Mouse (Mus musculus) intestine, postnatal 0 days (tissue): ENCODE measurements around the gene U90926. TPM values are rescaled to one million over a fixed set of nuclear protein-coding genes. Genes with fewer than 3 reads are reported as not detected.

Experiments used
- ATAC-seq: fragments of 200-750 bp; cut with Nextera tagmentation; 2 replicates; pipeline ENCODE4 v1.8.0; 2017; ENCODE audit warnings: mild to moderate bottlenecking, moderate TSS enrichment, moderate library complexity
- H3K27ac ChIP-seq: fragments of 300-500 bp; sonication (generic); 2 replicates; pipeline ENCODE4 v1.5.1; 2014; ENCODE audit warnings: mild to moderate bottlenecking, low read depth, low read length, moderate library complexity
- H3K27me3 ChIP-seq: fragments of 300-500 bp; sonication (generic); replicated peaks from 2 replicates; pipeline ENCODE4 v1.6.1; 2014; ENCODE audit warnings: low read length, mixed read lengths; ENCODE audit not compliant: control insufficient read depth, insufficient read depth
- H3K36me3 ChIP-seq: fragments of 300-500 bp; sonication (generic); 2 replicates; pipeline ENCODE4 v1.6.1; 2014; ENCODE audit warnings: mild to moderate bottlenecking, moderate library complexity; ENCODE audit not compliant: control insufficient read depth, insufficient read depth
- H3K4me1 ChIP-seq: fragments of 300-500 bp; sonication (generic); replicated peaks from 2 replicates; pipeline ENCODE4 v1.6.1; 2014; ENCODE audit warnings: antibody characterized with exemption, low read length, mixed read lengths; ENCODE audit not compliant: control insufficient read depth, insufficient read depth
- H3K4me2 ChIP-seq: fragments of 300-500 bp; sonication (generic); replicated peaks from 2 replicates; pipeline ENCODE4 v1.6.1; 2014; ENCODE audit warnings: low read depth, mild to moderate bottlenecking, moderate library complexity
- H3K4me3 ChIP-seq: fragments of 300-500 bp; sonication (generic); 2 replicates; pipeline ENCODE4 v1.5.1; 2014; ENCODE audit warnings: low read depth, low read length
- H3K9ac ChIP-seq: fragments of 300-500 bp; sonication (generic); 2 replicates; pipeline ENCODE4 v1.6.1; 2014; ENCODE audit warnings: mild to moderate bottlenecking, low read depth, low read length
- H3K9me3 ChIP-seq: fragments of 300-500 bp; sonication (generic); 2 replicates; pipeline ENCODE4 v1.6.1; 2016; ENCODE audit warnings: mixed run types; ENCODE audit not compliant: control insufficient read depth
- CTCF ChIP-seq: sonication (generic); IDR thresholded peaks from 2 replicates; pipeline ENCODE4 v1.5.1; 2016; ENCODE audit warnings: low read depth, mild to moderate bottlenecking, control low read depth, antibody characterized with exemption, moderate library complexity
- WGBS: fragments of 180-500 bp; shearing (Covaris S2); extraction: QIAGEN DNeasy Blood & Tissue Kit; methylation state at CpG from one replicate; pipeline ENCODE4 v1.1.7; 2014; 5-methylcytosine and 5-hydroxymethylcytosine counted together
- polyA plus RNA-seq: library from polyadenylated mRNA; unstranded; fragments of >200 nt; fragmentation: Nextera tagmentation; extraction: Ambion mirVana; gene quantifications from 2 replicates; pipeline ENCODE4 v1.2.1, GENCODE M21; 2015

U90926 gene
- polyA plus RNA-seq, 1 experiment from 2014 or later = not detected

DNA sequence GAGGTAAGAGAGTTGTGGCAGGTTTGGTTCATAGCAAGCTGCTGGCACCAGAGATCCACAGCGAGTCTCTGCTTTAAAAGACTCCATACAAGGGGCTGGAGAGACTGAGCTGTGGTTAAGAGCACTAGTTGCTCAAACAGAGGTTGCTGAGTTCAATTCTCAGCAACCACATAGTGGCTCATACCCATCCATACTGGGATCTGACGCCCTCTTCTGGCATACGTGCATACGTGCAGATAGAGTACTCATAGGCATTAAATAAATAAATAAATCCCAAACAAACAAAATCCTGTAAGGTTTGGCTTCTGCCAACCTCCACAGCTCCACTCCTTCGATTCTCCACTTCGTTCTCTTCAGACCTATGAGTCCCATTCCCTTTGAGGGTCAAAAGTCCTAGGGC lies 36.8 kb upstream of the U90926 start:
- TF ChIP-seq CTCF = no peak
- H3K4me2 ChIP-seq = no peak overlapping the region
- no peak overlapping the region for H3K4me3 ChIP-seq
- H3K27ac ChIP-seq = no peak overlapping the region
- no peak for ATAC-seq
- H3K27me3 ChIP-seq = no peaks in the 10 kb centered on the region
- no peaks in the 10 kb centered on the region for H3K9me3 ChIP-seq
- 91% methylated on average over 6 of the region's 6 CpGs for WGBS
- no peaks in the 10 kb centered on the region for H3K4me1 ChIP-seq
- H3K36me3 ChIP-seq = no peaks in the 10 kb centered on the region
- H3K9ac ChIP-seq = no peak overlapping the region

DNA sequence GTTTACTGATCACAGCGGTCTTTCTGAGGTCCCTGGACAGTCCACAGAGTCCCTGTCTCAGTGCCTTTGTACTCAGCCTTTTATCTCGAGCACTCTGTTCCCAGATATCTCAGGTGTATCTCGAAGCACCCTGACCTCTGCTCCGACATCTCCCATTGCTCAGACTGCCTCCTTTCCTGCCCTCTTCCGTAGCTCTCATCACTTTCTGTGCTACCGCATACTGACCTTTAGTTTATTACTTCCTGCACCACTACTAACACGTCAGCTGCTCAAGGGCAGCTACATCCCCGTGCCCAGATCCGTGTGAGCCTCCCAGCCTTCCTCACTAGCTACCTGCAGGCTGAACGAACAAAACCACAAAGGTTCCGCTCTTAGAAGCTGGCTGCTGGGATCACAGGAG lies 33.4 kb upstream of the U90926 start:
- 64% methylated on average over 11 of the region's 11 CpGs for WGBS
- peak; percentile 67; the same call in 1 of the 2 replicates for ATAC-seq
- TF ChIP-seq CTCF = no peak
- no peak overlapping the region for H3K9ac ChIP-seq
- H3K4me2 ChIP-seq = no peak overlapping the region
- no peaks in the 10 kb centered on the region for H3K9me3 ChIP-seq
- H3K36me3 ChIP-seq = no peaks in the 10 kb centered on the region
- no peak overlapping the region for H3K27ac ChIP-seq
- H3K27me3 ChIP-seq = no peaks in the 10 kb centered on the region
- no peaks in the 10 kb centered on the region for H3K4me1 ChIP-seq
- no peak overlapping the region for H3K4me3 ChIP-seq

DNA sequence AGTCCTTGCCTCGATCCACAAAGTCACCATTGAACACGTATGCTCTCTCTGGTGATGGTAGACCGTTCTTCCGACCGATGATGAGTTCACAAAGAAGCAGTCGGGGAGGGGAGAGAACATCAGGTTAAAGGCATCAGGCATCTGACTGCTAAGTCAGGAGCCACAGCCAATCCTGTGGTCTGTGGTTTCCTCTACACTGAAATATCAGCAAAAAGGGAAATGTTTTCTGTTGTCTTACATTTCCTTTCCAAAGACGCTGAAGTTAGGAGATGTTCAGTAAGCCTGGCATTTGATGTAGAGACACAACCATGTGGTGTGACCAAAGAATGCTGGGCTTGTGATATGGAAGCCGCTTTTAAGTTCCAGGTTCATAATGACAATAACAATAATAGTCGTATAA lies 30.3 kb upstream of the U90926 start:
- no peak overlapping the region for H3K27ac ChIP-seq
- H3K27me3 ChIP-seq = no peaks in the 10 kb centered on the region
- H3K4me1 ChIP-seq = no peaks in the 10 kb centered on the region
- TF ChIP-seq CTCF = no peak
- no peak for ATAC-seq
- 92% methylated on average over 9 of the region's 9 CpGs for WGBS
- no peak overlapping the region for H3K4me3 ChIP-seq
- H3K9ac ChIP-seq = no peak overlapping the region
- H3K36me3 ChIP-seq = no peaks in the 10 kb centered on the region
- H3K9me3 ChIP-seq = no peaks in the 10 kb centered on the region
- H3K4me2 ChIP-seq = no peak overlapping the region

DNA sequence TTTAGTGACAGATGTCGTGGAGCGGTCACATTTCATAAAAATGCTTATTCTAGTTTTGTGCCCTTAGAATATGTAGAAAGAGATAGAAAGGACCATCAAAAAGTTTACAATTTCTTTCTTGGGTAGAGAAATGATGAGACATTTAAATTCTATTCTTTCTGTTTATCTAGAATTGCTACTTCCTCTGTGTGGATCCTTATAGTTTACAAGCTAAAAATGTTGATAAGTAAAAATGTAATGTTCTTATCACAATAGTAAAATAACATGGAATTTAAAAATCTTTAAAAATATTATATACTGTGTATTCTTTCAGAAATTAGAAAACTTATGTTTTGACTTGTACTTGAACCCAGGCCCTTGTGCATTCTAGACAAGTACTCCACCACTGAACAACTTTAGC lies 29.7 kb upstream of the U90926 start:
- ATAC-seq = no peak
- no peaks in the 10 kb centered on the region for H3K9me3 ChIP-seq
- no peak overlapping the region for H3K27ac ChIP-seq
- H3K4me2 ChIP-seq = no peak overlapping the region
- WGBS = 97% methylated on average over 2 of the region's 2 CpGs
- H3K27me3 ChIP-seq = no peaks in the 10 kb centered on the region
- H3K4me1 ChIP-seq = no peaks in the 10 kb centered on the region
- H3K9ac ChIP-seq = no peak overlapping the region
- TF ChIP-seq CTCF = no peak
- H3K4me3 ChIP-seq = no peak overlapping the region
- H3K36me3 ChIP-seq = no peaks in the 10 kb centered on the region

DNA sequence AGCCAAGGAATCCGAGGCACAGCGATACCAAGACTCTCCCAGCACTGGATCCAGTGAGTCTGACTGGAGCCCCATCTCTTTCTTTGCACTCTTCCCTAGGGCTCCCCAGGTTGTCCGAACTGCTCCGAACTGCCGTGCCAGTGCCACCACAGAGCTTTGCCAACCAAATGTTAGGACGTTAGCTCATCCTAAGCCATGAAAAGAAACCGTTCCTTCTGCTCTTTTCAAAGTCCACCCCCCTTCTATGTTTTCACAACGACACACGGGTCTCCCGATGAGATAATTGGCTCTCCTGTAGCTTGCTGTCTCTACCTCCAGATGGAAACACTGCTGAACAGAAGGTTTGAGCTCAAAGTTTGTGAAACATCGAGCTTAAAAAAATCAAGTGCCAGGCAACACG lies 25.6 kb upstream of the U90926 start:
- no peak for ATAC-seq
- no peaks in the 10 kb centered on the region for H3K4me1 ChIP-seq
- H3K9me3 ChIP-seq = no peaks in the 10 kb centered on the region
- H3K27ac ChIP-seq = no peak overlapping the region
- TF ChIP-seq CTCF = no peak
- no peak overlapping the region for H3K4me2 ChIP-seq
- no peaks in the 10 kb centered on the region for H3K27me3 ChIP-seq
- WGBS = 96% methylated on average over 12 of the region's 12 CpGs
- no peaks in the 10 kb centered on the region for H3K36me3 ChIP-seq
- no peak overlapping the region for H3K9ac ChIP-seq
- H3K4me3 ChIP-seq = no peak overlapping the region

DNA sequence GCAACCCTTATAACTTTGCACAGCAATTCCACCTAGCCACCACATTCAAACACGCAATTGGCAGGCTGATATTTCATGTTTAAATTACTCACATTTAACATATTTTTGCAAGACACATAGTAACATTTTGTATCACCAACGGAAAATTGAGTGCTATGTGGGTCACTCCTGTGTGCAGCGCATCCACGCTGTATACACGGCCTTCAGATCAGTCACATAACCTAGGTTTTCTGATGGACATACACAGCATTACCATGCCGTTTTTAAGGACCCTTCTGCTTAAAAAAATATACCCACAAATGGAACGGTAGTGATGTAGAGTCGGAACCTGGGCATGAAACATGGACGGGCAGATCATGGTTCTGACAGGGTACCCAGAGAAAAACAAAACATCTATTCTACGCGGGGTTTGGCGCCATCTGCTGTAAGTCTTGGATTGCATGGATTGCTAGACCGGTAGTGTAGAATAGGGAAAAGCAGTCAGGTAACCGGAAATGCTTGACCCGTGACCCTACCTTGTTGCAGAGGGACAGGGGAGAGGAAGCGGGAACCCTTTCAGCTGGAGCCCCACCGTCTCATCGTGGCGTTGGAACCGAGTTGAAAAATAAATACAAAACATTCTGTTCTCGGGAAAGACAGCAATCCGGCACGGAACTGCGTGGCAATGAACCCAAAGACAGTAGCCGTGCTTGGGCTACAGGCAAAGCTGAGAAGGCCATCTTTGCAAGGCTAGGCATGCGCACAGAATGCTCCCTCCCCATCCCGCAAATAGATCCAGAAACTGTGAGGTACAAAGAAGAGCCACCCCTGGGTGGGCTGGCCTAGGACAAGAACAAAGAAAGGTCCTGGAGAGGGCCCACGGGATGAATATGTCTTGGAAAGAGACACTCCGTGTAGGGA lies 24.4 kb upstream of the U90926 start:
- H3K27ac ChIP-seq = no peak overlapping the region
- 47% methylated on average over 29 of the region's 29 CpGs for WGBS
- ATAC-seq = peak; percentile 53
- no peaks in the 10 kb centered on the region for H3K9me3 ChIP-seq
- no peaks in the 10 kb centered on the region for H3K4me1 ChIP-seq
- peak overlapping the region; percentile 21; the same call in 1 of the 2 replicates for H3K4me2 ChIP-seq
- H3K4me3 ChIP-seq = no peak overlapping the region
- H3K9ac ChIP-seq = no peak overlapping the region
- peak; percentile 94 for TF ChIP-seq CTCF
- H3K27me3 ChIP-seq = no peaks in the 10 kb centered on the region
- no peaks in the 10 kb centered on the region for H3K36me3 ChIP-seq
